Mouse (Mus musculus) lung, adult 2 months (tissue): ENCODE results near the gene Kcnip1. TPM values are rescaled to one million over a fixed set of nuclear protein-coding genes. Genes with fewer than 3 reads are reported as not detected.

Experiments used
- DNase-seq: peaks from one replicate; pipeline ENCODE4 v3.0.0; 2022
- H3K4me1 ChIP-seq: fragments of 200-500 bp; 2 replicates; pipeline ENCODE4 v1.6.1; 2011; ENCODE audit warnings: low read length; ENCODE audit not compliant: control insufficient read depth, insufficient read depth
- H3K4me3 ChIP-seq: fragments of 200-500 bp; replicated peaks from 2 replicates; pipeline ENCODE3; 2011; ENCODE audit warnings: low read depth, mild to moderate bottlenecking, control low read depth, low read length; ENCODE audit errors: extremely low read depth
- CTCF ChIP-seq: fragments of 200-500 bp; IDR thresholded peaks from 2 replicates; pipeline ENCODE4 v1.5.1; 2011; ENCODE audit warnings: mild to moderate bottlenecking, low read length, control low read depth; ENCODE audit not compliant: insufficient read depth
- POLR2A ChIP-seq: fragments of 200-500 bp; IDR thresholded peaks from 2 replicates; pipeline ENCODE4 v1.6.1; 2011; ENCODE audit warnings: low read depth, mild to moderate bottlenecking, control low read depth, low read length, borderline replicate concordance; ENCODE audit errors: extremely low read depth
- WGBS: fragments of 180-500 bp; shearing (Covaris S2); methylation state at CpG from one replicate; pipeline ENCODE4 v1.1.7; 2018; 5-methylcytosine and 5-hydroxymethylcytosine counted together
- polyA plus RNA-seq: library from polyadenylated mRNA; depleted of rRNA; stranded (reverse); fragments of >200 nt; gene quantifications from 2 replicates; pipeline ENCODE4 v1.2.3, GENCODE M21; 2012

The Kcnip1 gene
- polyA plus RNA-seq, 1 experiment, result 0.13 TPM

- 28% methylated on average over 4 of the region's 4 CpGs for WGBS
- TF ChIP-seq CTCF (no peak), POLR2A (no peak)
- DNase-seq, result no peak
- Histone ChIP-seq H3K4me1 (no peaks in the 10 kb centered on the region), H3K4me3 (no peak overlapping the region)
These were observed 17.9 kb upstream of the Kcnip1 start for GRCm38 (mm10) chr11:34010859-34011172.

DNA sequence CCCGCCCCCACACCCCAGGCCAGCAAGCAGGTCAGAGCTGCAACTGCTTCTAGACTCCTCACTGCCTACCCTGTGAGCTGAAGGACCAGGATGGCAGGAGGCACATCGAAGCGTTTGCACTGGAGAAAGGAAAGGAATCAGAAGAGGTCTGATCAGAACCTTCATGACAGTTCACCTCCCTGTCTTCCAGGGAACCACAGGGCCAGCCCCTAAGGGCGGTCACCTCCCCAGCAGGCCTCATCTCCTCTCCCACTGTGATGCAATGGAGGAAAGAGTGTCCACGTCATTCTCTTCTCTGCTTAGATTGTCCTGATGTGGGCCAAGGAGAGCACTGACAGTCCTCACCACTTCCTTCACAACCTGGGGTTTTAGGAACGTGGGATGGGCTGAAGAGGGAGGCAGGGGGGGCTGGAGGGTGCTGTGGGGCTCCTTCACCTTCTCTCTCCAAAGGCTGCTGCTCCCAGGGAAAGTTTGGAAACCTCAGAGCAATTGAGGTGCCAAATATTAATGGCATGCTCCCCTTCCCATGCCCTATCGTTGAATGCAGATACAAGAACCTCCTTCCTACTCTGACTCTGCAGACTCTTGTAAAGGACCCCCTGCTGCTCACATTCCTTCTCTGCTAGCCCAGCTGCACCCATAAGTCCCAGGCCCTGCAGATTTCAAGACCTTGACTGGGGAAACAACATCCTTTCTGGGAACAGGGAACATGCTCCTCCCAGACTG is 17.3 kb upstream of the Kcnip1 start:
- no peaks in the 10 kb centered on the region for H3K4me1 ChIP-seq
- WGBS, result 53% methylated on average over 7 of the region's 7 CpGs
- TF ChIP-seq POLR2A (no peak), CTCF (no peak)
- DNase-seq, result no peak
- no peak overlapping the region for H3K4me3 ChIP-seq

- no peak for TF ChIP-seq CTCF
- no peak for TF ChIP-seq POLR2A
- WGBS, result 71% methylated on average over 12 of the region's 12 CpGs
- DNase-seq, result no peak
- no peaks in the 10 kb centered on the region for H3K4me1 ChIP-seq
- H3K4me3 ChIP-seq, result no peak overlapping the region
These were observed 16.6 kb upstream of the Kcnip1 start for GRCm38 (mm10) chr11:34009316-34010087.

- TF ChIP-seq CTCF (peak; percentile 64), POLR2A (no peak)
- WGBS, result 31% methylated on average over 9 of the region's 9 CpGs
- Histone ChIP-seq H3K4me1 (no peaks in the 10 kb centered on the region), H3K4me3 (no peak overlapping the region)
- no peak for DNase-seq
These were observed 15.8 kb upstream of the Kcnip1 start for GRCm38 (mm10) chr11:34008702-34009101.

- H3K4me1 ChIP-seq, result no peaks in the 10 kb centered on the region
- DNase-seq, result no peak
- H3K4me3 ChIP-seq, result no peak overlapping the region
- TF ChIP-seq POLR2A (no peak), CTCF (no peak)
- WGBS, result 71% methylated on average over 11 of the region's 11 CpGs
These were observed 15.3 kb upstream of the Kcnip1 start for GRCm38 (mm10) chr11:34008214-34008613.

- no peak overlapping the region for H3K4me3 ChIP-seq
- DNase-seq, result no peak
- 59% methylated on average over 2 of the region's 2 CpGs for WGBS
- no peaks in the 10 kb centered on the region for H3K4me1 ChIP-seq
- TF ChIP-seq CTCF (no peak), POLR2A (no peak)
These were observed 14.7 kb upstream of the Kcnip1 start for GRCm38 (mm10) chr11:34007616-34008015.

GRCm38 (mm10) chr11:34002593-34002965 is 9.6 kb upstream of the Kcnip1 start:
- Histone ChIP-seq H3K4me3 (no peak overlapping the region), H3K4me1 (no peaks in the 10 kb centered on the region)
- no peak for TF ChIP-seq POLR2A
- no peak for TF ChIP-seq CTCF
- WGBS, result 73% methylated on average over 5 of the region's 5 CpGs
- no peak for DNase-seq

- no peak for TF ChIP-seq POLR2A
- TF ChIP-seq CTCF, result peak; percentile 63; the same call in 1 of the 2 replicates
- DNase-seq, result peak; percentile 43
- WGBS, result 3% methylated on average over 5 of the region's 5 CpGs
- H3K4me3 ChIP-seq, result no peak overlapping the region
- no peaks in the 10 kb centered on the region for H3K4me1 ChIP-seq
These were observed 9.1 kb upstream of the Kcnip1 start for GRCm38 (mm10) chr11:34001938-34002592.

DNA sequence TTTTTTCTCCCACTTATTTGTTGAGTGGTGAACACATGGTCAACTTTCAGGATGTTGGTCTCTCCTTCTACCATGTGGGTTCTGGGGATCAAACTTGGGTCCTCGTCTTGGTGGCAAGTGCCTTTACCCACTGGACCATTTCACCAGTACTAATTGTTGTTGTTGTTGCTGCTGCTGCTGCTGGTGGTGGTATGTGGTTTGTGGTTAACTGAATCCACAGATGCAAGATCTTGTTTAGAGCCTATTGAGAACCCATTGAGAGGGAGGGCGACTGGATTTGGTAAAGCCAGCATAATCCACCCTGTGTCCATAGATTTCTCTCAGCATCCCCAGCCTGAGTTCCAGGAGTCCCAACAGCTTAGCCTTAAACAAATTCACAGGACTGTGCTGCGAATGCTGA is 7.5 kb upstream of the Kcnip1 start:
- WGBS, result 77% methylated on average over 3 of the region's 3 CpGs
- TF ChIP-seq CTCF (no peak), POLR2A (no peak)
- no peak overlapping the region for H3K4me3 ChIP-seq
- no peak for DNase-seq
- H3K4me1 ChIP-seq, result no peaks in the 10 kb centered on the region

DNA sequence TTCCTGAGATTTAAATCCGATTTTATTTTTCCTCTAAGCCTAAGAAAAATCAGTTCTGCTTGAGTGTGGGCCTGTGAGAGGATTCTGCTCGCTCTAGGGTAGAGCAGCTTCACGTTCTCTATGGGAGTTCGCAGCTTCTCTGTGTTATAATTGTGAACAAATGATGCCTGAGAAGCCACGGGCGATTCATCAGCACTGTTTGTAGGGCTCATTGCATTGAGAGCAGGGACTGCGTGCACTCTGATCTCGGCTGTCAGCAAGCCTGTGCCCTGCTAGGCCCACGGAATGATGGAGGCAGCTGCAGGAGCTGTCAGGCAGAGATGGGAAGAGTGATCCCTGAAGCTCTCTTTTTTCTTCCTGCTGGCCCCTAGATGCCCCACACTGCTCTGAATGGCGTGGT is 5.3 kb upstream of the Kcnip1 start:
- TF ChIP-seq POLR2A (no peak), CTCF (no peak)
- WGBS, result 71% methylated on average over 10 of the region's 10 CpGs
- Histone ChIP-seq H3K4me1 (no peaks in the 10 kb centered on the region), H3K4me3 (no peak overlapping the region)
- DNase-seq, result no peak
